Mouse (Mus musculus) neural tube, embryonic 10.5 days (tissue): ENCODE data around the gene BC035044.
"Not testable (repeated sequence)": the region's sequence is repeated elsewhere in the genome, so short reads cannot be mapped to it uniquely, and the experiment has no call there.

Source experiments
- DNase-seq: peaks from one replicate; pipeline ENCODE4 v3.0.0-alpha.2; 2017; ENCODE audit warnings: low spot score; ENCODE audit errors: extremely low spot score

BC035044 gene

DNA sequence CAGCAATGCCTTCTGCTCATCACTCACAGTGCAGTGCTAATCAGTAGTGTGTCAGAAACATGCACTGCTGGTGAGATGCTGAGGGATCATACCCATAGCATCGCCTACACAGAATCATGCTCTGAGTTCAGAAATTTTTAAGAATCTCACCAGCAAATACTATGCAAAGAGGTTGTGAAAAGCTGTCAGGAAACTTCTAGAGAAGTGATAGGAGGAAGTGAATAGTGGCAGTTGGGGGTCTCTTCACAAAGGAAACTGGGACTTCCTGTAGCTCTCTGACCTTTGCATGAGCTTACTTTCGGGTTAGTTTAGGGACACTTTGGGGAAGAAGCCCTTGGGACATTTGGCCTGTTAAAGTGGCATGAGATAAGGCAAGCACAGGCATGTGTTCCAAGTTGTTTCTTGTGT, at the start of gene BC035044:
TSS of gene BC035044 (minus strand) at position 179 of the 408 bp plus-strand sequence.
- DNase-seq = no peak

DNA sequence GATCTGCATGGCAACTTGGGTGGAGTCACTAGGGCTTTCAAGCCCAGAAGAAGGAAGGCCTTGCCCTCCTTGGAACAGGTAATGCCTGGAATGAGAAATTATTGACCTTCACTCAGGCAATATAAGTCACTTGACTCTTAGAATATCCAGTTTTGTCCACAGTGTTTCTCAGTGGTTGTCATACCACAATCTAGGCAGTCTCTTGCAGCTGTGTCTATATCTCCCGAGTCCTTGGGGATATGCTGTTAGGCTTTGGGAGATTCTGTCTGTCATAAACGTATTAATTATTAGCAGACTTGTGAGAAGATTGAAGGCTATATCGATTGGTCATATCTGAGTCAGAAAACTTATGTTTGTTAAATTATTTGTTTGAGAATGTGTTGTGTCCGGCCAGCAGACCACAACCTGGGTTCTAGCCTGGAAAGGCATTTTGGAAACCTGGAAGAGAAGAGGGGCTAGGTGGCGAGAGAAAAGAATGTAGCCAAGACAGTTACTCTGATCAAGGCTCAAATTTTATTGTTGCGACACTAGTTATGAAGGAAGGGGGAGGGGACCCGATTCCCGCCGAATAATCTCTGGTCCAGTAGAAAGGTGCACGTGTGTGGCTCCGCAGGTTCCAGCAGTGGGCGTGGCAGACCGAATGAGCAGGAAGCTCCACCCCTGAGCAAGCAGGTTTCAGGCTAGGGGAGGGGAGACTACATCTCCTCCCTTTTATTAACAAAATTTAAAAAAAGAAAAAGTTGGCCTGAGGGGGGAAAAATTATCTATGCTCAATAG, 45.2 kb upstream of the BC035044 start:
- DNase-seq = not testable (repeated sequence)

DNA sequence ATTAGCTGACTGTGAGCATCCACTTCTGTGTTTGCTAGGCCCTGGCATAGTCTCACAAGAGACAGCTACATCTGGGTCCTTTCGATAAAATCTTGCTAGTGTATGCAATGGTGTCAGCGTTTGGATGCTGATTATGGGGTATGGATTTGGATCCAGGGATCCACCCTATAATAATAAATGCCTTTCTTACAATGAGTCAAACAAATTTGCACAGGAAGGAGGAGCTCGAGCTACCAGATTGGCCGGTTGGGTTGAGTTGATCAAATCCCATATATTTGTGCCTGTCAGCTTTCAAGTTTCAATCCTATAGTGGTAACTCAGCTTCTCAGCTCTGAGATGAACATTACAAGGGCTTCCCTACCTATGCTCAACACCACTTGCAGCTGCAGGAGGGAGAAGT, 43.2 kb upstream of the BC035044 start, which contains the start of gene Clec2g:
TSS of gene Clec2g (plus strand) at position 301 of the 400 bp plus-strand sequence.
- not testable (repeated sequence) for DNase-seq

DNA sequence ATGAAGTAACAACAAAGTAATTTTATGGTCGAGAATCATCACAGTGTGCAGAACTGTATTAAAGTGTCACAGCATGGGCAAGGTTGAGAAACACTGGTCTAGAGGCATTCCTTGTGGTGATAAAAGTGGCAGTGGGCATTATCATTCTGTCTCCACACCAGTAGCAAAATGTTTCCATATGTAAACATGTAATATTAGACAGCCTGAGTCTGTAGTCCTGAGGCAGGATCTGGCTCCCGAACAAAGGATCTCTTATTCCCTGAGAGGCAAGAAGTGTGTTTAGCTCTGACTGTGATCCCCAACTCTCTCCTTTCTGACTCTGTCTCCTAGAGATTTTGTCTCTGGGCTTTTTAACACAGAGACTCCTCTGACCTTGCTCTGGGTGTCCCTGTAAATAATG, 42.1 kb upstream of the BC035044 start:
- no peak for DNase-seq

DNA sequence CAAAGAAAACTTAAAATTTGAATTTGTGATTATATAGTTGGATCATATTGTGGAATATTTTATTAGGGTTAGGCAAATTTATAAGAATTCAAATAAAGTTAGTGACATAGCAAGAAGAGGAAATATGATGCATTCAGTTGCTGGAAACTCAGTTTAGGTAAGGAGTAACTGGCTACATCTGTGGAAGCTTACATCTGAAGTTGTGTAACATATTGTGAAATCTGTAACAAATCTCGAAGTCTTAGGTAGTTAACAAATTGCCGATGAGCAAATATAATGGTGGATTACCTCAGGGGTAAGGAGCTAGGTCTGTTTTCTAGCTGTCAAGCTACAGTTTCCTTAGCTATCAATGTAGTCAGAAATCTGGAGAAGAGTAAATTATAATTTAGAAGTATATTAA, 26.4 kb upstream of the BC035044 start:
- no peak for DNase-seq

DNA sequence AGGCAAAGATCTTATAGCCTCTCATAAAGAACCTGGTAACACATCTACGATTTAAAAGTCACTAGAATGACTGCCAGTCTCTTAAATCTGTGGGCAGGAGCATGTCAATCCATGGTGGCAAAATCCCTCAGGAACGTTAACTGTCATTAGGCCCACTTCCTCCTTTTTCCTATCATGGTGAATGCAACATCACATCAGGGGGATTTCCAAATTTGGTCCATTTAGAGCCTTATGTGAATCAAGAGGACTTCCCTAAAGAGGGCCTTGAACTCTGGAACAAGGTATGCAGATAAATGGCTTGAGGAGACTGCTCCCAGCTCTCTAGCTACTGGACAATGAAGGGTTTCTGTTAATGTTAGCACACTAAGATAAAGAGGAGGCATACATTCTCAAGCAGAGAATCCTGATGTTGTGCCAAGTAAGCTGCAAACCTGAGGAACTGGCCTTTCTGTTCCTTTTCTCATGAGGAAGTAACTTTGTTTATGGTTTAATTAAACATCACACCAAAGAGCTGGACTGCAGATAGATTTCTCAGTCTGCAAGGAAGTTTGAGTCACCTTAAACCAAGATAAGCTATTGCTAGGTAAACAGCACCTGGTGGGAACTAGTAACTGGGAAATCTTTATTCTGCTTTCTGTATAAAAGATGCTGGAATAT, 22.8 kb upstream of the BC035044 start:
- no peak for DNase-seq

DNA sequence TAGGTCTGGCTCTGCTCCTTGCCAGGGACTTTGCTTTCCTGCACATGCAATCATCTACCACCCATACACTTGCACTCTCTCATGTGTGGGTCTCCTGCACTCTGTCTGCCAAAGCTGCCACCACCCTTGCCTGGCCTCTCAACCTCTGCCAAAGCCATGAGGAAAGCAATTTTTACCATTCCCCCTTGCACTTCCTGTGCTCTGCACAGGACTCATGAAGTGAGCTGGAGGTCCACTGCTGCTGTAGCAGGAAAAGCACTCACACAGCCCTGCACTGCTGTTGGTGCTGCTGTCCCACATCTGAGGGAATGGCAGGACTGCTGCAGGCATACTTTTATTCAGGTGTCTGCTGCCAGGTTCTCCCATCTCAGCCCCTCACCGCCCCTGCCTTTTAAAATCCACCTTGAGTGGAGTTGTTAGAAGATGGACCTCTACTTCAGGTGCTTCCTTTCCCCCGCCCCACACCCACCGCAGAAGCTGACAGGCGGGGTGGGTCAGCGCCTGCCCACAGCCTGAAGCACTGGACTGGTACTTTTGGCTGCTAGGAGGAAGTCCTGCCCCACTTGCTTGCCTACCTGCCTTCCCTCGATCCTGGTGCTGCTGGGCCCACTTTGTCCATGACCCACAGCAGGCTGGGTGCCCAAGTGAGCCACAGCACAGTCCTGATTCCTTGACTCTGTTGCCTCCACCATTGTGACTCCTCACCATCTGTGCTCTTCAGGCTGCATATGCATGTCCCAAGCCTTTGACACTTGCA, 10.0 kb upstream of the BC035044 start:
- not testable (repeated sequence) for DNase-seq

DNA sequence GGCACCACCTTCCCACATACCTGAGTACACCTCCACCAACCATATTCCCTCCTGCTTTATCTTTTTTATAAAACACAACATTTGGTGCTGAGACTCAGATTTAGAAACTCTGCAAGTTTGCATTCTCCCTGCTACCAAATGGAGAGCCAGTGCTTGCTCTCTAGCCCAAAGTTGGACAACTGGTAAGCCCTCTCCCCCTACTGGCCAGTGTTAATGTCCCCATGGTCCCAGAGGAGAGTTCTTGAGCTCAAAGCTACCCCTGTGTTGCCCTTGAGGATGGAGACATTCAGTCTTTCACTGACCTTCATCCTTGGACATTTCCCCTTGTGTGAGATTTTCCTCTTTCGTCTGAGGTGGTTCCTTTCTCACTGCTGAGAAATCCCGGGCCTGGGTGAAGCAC, 9.1 kb upstream of the BC035044 start:
- no peak for DNase-seq

DNA sequence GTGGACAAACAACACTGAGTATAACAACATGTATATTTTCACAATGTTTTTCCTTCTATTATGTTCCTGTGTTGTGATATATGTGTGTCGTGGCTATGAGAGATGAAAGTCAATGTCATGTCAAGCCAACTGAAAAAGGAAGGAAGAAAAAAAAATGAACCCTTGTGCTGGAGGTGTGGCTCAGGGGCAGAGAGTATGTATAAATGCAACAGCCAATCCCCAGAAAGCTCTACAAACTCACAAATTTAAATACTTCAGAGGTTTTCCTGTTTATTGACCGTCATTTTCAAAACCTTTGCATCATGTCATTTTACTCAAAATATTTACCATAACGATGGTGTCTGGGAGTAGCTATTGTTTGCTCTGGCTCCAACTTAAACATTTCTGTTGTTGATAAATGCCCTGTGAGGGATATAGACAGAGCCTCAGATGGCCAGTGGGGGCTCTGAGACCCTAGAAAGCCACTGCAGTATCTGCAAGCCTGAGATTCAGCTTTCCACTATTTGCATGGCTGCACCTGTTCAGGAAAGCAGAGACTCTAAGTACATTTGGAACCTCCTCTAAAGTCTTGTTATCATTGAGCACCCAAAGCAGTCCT, 4.6 kb upstream of the BC035044 start:
- no peak for DNase-seq

DNA sequence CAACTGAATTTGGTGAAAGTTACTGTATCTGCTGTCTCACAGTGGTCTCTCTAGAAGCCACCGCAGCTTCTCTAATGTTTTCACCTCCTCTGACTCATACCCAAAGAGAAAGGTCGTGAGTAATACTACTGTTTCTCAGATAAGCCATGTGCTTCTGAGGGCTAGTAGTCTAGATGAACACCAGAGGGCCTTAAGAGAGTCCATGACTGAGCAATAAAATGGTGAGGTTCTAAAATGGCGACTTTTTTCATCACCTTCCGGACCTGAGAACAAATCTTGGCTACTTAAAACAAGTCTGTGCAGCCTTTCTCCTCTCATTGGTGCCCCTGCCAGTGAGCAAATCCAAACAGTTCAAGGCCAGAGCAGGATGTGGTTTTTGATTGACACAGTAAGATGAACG, 2.1 kb downstream of the BC035044 start:
- DNase-seq = no peak

DNA sequence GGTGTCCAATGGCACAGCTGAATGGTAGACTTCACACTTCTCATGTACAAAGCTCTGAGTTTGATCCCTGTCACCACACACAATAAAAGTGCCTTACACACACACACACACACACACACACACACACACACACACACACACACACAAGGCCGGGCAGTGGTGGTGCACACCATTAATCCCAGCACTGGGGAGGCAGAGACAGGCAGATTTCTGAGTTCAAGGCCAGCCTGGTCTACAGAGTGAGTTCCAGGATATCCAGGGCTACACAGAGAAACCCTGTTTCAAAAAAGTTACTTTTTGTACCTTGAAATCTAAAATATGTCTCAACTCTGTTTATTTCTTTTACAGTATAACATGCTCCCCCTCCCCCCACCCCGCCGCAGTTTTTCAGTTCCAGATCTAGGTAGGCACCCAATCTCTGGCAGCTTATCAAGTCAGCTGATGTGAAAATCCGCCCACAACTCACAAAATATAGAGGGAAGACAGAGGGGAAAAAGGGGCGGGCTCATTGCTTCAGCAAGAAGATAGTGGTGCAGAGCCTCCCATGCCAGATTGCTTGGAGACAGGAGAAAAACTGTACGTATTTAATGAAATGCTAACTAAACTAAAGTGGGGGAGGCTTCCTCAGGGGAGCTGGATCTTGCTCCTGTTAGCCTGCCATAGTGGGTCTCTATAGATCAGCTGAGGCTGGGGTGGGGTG, 3.7 kb downstream of the BC035044 start, which contains the start of gene Clec2i:
TSS of gene Clec2i (plus strand) at position 498 of the 700 bp plus-strand sequence.
- DNase-seq = not testable (repeated sequence)

DNA sequence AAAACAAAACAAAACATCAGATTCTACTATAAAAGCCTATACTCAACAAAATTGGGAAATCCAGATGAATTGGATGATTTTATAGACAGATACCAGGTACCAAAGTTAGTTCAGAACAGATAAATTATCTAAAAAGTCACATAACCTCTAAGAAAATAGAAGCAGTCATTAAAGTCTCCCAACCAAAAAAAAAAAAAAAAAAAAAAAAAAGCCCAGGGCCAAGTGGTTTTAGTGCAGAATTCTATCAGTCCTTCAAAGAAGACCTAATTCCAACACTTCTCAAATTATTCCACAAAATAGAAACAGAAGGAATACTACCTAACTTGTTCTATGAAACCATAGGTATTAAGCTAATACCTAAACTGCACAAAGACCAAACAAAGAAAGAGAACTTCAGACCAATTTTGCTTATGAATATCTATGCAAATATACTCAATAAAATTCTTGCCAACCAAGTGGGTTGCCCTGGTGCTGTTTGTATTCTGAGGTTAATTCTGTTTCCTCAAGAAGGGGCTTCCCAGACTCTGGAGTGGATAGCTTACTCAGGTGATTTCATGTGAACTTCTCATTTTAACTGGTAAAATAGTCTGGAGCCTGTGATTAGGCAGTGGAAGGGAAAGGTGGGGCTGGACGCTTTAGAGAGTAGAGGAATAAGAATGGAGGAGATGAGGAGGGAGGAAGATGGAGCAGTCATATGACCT, 18.9 kb downstream of the BC035044 start:
- no peak for DNase-seq

DNA sequence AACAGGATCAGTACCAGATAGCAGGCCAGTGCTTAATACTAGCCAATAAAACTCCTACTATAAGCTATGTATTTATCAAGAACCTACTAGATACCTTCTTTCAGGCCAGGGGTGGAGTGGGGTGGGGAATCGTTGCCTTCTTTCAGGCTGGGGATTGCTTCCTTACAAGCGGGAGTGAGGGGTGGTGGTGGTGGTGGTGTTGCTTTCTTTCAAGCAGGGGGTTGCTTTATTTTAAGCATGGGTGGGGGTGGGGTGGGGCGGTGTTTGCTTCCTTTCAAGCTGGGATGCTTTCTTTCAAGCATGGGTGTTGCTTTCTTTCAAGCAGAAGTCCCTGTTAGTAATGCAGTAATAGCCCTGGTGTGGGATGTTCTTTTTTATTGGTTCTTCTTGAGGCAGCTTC, 22.1 kb downstream of the BC035044 start:
- DNase-seq = no peak

DNA sequence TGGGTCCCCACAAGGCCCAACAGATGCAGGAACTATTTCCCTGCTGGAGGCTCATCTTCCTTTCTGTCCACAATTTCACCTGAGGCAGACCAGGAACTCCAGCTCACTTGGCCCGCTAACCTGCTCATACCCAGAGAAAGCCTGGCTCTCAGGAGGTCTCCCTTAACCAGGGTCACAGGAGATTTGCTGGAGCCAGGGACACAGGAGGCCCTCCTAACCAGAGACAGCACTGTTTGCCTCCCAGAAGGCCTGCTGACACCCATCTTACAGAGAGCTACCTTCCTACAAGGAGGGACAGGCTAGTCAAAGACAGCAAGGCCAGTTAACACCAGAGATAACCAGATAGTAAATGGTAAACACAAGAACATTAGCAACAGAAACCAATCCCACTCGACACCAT, 33.0 kb downstream of the BC035044 start:
- no peak for DNase-seq

DNA sequence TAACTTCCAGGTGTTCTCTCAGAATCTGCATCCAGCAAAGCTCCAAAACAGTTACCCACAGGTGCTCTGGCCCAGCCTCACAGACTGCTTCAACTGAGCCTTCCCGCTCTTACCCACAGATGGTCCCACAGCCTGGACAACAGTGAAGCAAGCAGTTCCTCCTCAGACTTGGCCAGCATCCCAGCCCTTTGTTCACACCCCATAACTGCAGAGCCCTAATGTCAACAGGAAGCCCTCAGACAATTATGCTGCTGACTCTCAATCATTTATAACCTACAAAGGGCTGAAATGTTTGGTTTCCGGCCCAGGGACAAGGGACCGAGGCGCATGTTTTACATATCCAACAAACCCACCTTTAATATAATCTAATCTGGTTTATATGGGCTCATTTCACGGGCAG, 34.7 kb downstream of the BC035044 start:
- no peak for DNase-seq

DNA sequence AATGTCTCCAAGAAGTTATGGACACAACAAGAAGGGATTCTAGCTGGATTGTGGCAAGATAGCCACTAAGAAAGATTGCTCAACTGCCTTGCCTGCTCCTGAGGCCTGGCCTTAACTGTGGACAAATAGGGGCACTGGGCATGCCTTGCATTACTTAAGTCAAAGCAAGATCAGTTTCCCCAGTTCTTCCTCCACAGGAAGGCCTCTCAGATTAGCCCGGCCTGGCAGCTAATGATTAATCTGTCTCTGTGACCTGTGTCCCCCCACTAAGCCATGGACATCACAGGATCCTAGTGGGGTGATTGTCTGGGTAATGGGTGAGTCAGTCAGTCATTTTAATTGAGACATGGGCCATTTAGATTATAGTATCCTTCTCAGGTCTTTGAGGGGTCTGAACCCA, 35.4 kb downstream of the BC035044 start:
- DNase-seq = no peak

DNA sequence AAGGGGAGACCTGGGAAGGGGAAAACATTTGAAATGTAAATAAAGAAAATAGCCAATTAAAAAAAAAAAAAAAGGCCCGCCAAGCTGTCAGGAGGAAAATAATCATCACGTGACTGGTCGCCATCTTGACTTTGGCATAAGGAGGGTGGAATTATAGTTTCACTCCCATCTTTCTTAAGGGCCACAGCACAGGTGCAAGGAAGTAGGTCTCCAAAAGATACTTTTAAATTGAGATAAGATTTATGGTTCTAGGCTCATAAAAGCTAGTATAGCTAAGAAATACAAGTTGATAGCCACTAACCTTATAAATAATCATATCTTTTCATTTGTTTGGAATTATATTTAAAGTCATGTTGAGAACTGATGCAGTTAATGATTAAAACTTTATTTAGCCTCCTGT, 36.0 kb downstream of the BC035044 start:
- no peak for DNase-seq

DNA sequence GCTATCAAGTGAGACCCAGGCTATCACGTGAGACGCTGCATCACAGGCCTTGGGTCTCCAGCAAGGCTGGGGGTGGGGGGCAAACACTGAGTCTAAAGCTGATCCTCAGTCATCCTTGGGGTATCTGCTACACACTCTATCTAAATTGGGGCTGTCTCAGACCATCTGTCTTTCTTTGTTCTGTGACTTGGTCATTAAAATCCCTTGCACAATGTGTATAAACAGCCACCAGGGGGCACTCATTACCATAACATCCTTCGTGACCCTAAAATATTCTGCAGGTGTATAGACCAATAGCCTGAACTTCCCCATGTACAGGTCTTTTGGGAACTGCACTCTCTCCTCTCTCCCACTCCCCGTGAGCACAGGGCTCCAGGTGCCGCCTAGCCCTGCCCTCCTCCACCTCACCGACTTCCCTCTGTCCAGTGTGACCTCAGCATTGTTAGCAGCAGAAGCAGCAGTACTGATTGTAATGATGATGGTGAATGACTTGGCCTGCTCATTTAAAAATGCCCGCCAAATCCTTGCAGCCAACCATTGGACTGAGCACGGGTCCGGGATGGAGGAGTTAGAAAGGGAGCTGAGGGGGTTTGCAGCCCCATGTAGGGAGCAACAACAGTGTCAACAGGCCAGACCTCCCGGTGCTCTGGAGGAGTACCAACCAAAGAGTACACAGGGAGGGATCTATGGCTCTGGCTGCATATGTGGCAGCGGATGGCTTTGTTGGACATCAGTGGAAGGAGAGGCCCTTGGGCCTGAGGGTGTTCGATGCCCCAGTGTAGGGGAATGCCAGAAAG, 36.7 kb downstream of the BC035044 start:
- DNase-seq = peak; percentile 61

DNA sequence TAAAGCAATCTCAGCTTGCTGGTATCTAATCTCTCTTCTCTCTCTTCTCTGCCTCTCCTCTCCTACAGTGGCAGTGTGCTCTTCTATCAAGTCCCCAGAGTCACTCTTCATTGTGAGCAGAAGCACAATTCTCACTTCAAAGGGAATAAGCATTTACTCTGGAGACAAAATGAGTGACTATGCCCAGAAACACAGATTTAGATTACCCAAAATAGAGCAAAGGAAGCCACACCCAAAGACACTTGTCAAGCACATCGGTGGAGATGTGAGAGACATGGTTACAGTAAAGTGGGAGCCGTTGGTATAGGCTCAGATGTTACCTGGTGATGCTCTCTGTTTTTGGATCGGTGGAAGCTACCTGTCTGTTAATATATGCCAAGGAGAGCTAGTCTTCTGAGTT, 38.2 kb downstream of the BC035044 start:
- no peak for DNase-seq

DNA sequence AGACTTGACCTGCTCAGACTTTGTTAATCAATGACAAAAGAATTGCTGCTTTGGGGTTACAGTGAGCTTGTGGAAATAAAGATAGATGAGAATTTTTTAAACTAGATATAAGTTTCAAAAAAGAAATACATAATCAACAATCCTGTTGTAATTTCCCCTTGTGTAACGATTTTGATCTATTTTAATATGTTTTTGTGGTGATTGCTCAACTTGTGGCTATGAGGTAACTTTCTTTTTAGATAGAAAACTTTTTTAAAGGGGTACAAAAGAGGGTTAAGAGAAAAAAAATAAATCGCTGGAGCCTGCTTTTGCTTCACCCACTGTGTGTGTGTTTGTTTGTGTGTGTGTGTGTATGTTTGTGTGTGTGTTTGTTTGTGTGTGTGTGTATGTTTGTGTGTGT, 39.8 kb downstream of the BC035044 start:
- no peak for DNase-seq
